Mouse (Mus musculus) brown adipose tissue, adult 24 weeks (tissue): ENCODE measurements around the gene Slco3a1. TPM values are rescaled to one million over a fixed set of nuclear protein-coding genes. Genes with fewer than 3 reads are reported as not detected.

Experiments
- H3K27ac ChIP-seq: fragments of 200-500 bp; replicated peaks from 2 replicates; pipeline ENCODE4 v1.5.1; 2012; ENCODE audit warnings: low read depth, mild to moderate bottlenecking, low read length
- H3K4me1 ChIP-seq: fragments of 200-500 bp; 2 replicates; pipeline ENCODE4 v1.6.1; 2012; ENCODE audit warnings: low read length, mixed read lengths; ENCODE audit not compliant: control insufficient read depth, insufficient read depth, insufficient read length
- H3K4me3 ChIP-seq: fragments of 200-500 bp; 2 replicates; pipeline ENCODE4 v1.5.1; 2012; ENCODE audit warnings: low read depth, mild to moderate bottlenecking, low read length, moderate library complexity; ENCODE audit not compliant: insufficient read depth
- polyA plus RNA-seq: library from polyadenylated mRNA; stranded (reverse); fragments of >200 nt; gene quantifications from 2 replicates; pipeline ENCODE4 v1.2.4, GENCODE M21; 2012; ENCODE audit not compliant: missing spikeins, insufficient read depth, insufficient read length

Slco3a1 gene
- polyA plus RNA-seq, 1 experiment = 2.3 TPM

GRCm38 (mm10) chr7:74518255-74518654 lies 36.3 kb downstream of the Slco3a1 start:
- H3K27ac ChIP-seq = no peak overlapping the region
- no peak overlapping the region for H3K4me3 ChIP-seq
- H3K4me1 ChIP-seq = peaks cover 4% of the 10 kb centered on the region; the same call in 1 of the 2 replicates

- peaks cover 4% of the 10 kb centered on the region; the same call in 1 of the 2 replicates for H3K4me1 ChIP-seq
- H3K4me3 ChIP-seq = no peak overlapping the region
- no peak overlapping the region for H3K27ac ChIP-seq
Observed at GRCm38 (mm10) chr7:74510676-74511075, 43.9 kb downstream of the Slco3a1 start.

- Histone ChIP-seq H3K4me1 (peaks cover 4% of the 10 kb centered on the region; the same call in 1 of the 2 replicates), H3K27ac (no peak overlapping the region), H3K4me3 (no peak overlapping the region)
Observed at GRCm38 (mm10) chr7:74508205-74508604, 46.4 kb downstream of the Slco3a1 start.

GRCm38 (mm10) chr7:74506856-74507255 lies 47.7 kb downstream of the Slco3a1 start:
- no peak overlapping the region for H3K27ac ChIP-seq
- H3K4me1 ChIP-seq = peaks cover 4% of the 10 kb centered on the region; the same call in 1 of the 2 replicates
- no peak overlapping the region for H3K4me3 ChIP-seq

GRCm38 (mm10) chr7:74505635-74506034 lies 48.9 kb downstream of the Slco3a1 start:
- peaks cover 4% of the 10 kb centered on the region; the same call in 1 of the 2 replicates for H3K4me1 ChIP-seq
- H3K4me3 ChIP-seq = no peak overlapping the region
- no peak overlapping the region for H3K27ac ChIP-seq

- Histone ChIP-seq H3K27ac (no peak overlapping the region), H3K4me3 (no peak overlapping the region), H3K4me1 (peaks cover 3% of the 10 kb centered on the region; the same call in 1 of the 2 replicates)
Observed at GRCm38 (mm10) chr7:74501187-74501586, 53.4 kb downstream of the Slco3a1 start.

- peaks cover 3% of the 10 kb centered on the region; the same call in 1 of the 2 replicates for H3K4me1 ChIP-seq
- no peak overlapping the region for H3K4me3 ChIP-seq
- H3K27ac ChIP-seq = no peak overlapping the region
Observed at GRCm38 (mm10) chr7:74499470-74499869, 55.1 kb downstream of the Slco3a1 start.

GRCm38 (mm10) chr7:74498266-74498980 lies 56.2 kb downstream of the Slco3a1 start:
- H3K4me3 ChIP-seq = no peak overlapping the region
- H3K4me1 ChIP-seq = peaks cover 3% of the 10 kb centered on the region; the same call in 1 of the 2 replicates
- H3K27ac ChIP-seq = no peak overlapping the region

GRCm38 (mm10) chr7:74497203-74497602 lies 57.4 kb downstream of the Slco3a1 start:
- peaks cover 3% of the 10 kb centered on the region; the same call in 1 of the 2 replicates for H3K4me1 ChIP-seq
- H3K27ac ChIP-seq = no peak overlapping the region
- H3K4me3 ChIP-seq = no peak overlapping the region

GRCm38 (mm10) chr7:74495451-74495850 lies 59.1 kb downstream of the Slco3a1 start:
- Histone ChIP-seq H3K4me1 (no peaks in the 10 kb centered on the region; the same call in 1 of the 2 replicates), H3K27ac (no peak overlapping the region), H3K4me3 (no peak overlapping the region)

GRCm38 (mm10) chr7:74493775-74494174 lies 60.8 kb downstream of the Slco3a1 start:
- Histone ChIP-seq H3K4me1 (no peaks in the 10 kb centered on the region; the same call in 1 of the 2 replicates), H3K27ac (no peak overlapping the region), H3K4me3 (no peak overlapping the region)

GRCm38 (mm10) chr7:74491683-74492355 lies 62.8 kb downstream of the Slco3a1 start:
- Histone ChIP-seq H3K4me1 (no peaks in the 10 kb centered on the region; the same call in 1 of the 2 replicates), H3K27ac (no peak overlapping the region), H3K4me3 (no peak overlapping the region)

- Histone ChIP-seq H3K27ac (no peak overlapping the region), H3K4me3 (no peak overlapping the region), H3K4me1 (no peaks in the 10 kb centered on the region; the same call in 1 of the 2 replicates)
Observed at GRCm38 (mm10) chr7:74488141-74488540, 66.4 kb downstream of the Slco3a1 start.

GRCm38 (mm10) chr7:74487727-74488126 lies 66.9 kb downstream of the Slco3a1 start:
- Histone ChIP-seq H3K4me1 (no peaks in the 10 kb centered on the region; the same call in 1 of the 2 replicates), H3K27ac (no peak overlapping the region), H3K4me3 (no peak overlapping the region)

- peaks cover 2% of the 10 kb centered on the region for H3K4me1 ChIP-seq
Observed at GRCm38 (mm10) chr7:74486083-74486482, 68.5 kb downstream of the Slco3a1 start.

More at GRCm38 (mm10) chr7:74486083-74486482, 68.5 kb downstream of the Slco3a1 start:
- no peak overlapping the region for H3K4me3 ChIP-seq
- H3K27ac ChIP-seq = no peak overlapping the region
